Mouse (Mus musculus): ENCODE measurements at regions not wholly inside any gene's neighbourhood (a gene's known extent, or its start where the extent isn't known, plus 50 kb on each side); places are given as distances from the start of the nearest gene placed in this dataset.

DNA sequence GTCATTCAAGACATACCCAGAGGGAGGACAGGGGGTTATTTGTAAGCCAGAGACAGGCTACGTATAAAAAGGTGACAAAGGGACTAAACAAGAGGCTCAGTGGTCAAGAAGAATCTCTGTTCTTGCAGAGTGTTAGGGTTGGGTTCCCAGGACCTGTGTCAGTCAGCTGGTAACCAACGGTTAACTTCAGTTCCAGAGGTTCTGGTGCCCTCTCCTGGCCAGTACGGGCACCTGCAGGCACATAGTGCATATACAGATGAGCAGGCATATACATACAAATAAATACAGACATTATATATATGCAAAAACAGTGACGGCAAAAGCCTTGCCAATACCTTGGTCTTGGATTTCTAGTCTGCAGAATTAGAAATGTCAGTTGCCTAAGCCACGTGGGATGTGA, 170.6 kb downstream of the Gsdmc2 start:
- H3K79me2 ChIP-seq (ENCODE audit: control insufficient read depth, insufficient read depth, low read length, poor library complexity): no peaks in the 10 kb centered on the region
- no peaks in the 10 kb centered on the region for H3K4me1 ChIP-seq (ENCODE audit: control insufficient read depth in 1 of 2, insufficient read depth in 2 of 2, low read length in 2 of 2)
- peak; percentile 10 for DNase-seq (ENCODE audit: low read depth, low spot score)
- TF ChIP-seq CTCF (IDR thresholded peaks at IDR 0.05 in 2 of 3, conservative IDR thresholded peaks at IDR 0.05 in 1 of 3; ENCODE audit: control insufficient read depth in 1 of 3, insufficient read depth in 1 of 3, low read depth in 2 of 3, low read length in 3 of 3, poor library complexity in 1 of 3, severe bottlenecking in 1 of 3) (peak; percentile 36 to 52 (median 46)), RAD21 (IDR thresholded peaks at IDR 0.05; ENCODE audit: low read depth, low read length) (peak; percentile 34), EP300 (IDR thresholded peaks at IDR 0.05; ENCODE audit: low read depth in 1 of 2, low read length in 2 of 2) (no peak), ZMIZ1 (IDR thresholded peaks at IDR 0.05; ENCODE audit: low read depth, low read length) (no peak), SMC3 (IDR thresholded peaks at IDR 0.05; ENCODE audit: low read depth, low read length) (peak; percentile 27; the same call in 1 of the 2 replicates), NRF1 (IDR thresholded peaks at IDR 0.05; ENCODE audit: insufficient read depth, low read depth, low read length, poor library complexity, severe bottlenecking) (no peak), ELF1 (IDR thresholded peaks at IDR 0.05; ENCODE audit: low read depth, low read length) (no peak), MYC (IDR thresholded peaks at IDR 0.05; ENCODE audit: low read depth, low read length) (no peak)
- H3K36me3 ChIP-seq (ENCODE audit: control insufficient read depth in 1 of 2, insufficient read depth in 2 of 2, low read length in 2 of 2): no peaks in the 10 kb centered on the region
- H3K27me3 ChIP-seq (ENCODE audit: control insufficient read depth in 1 of 2, insufficient read depth in 2 of 2, low read length in 2 of 2): no peaks in the 10 kb centered on the region
- no peak overlapping the region for H3K27ac ChIP-seq (ENCODE audit: control insufficient read depth, low read depth, low read length)
- H3K4me3 ChIP-seq (ENCODE audit: control insufficient read depth in 1 of 2, insufficient read depth in 1 of 2, low read depth in 2 of 2, low read length in 2 of 2): no peak overlapping the region
- H3K9me3 ChIP-seq (replicated peaks; ENCODE audit: insufficient read depth, low read length): no peaks in the 10 kb centered on the region
- no peak overlapping the region for H3K9ac ChIP-seq (ENCODE audit: control insufficient read depth, low read depth, low read length, poor library complexity, severe bottlenecking)

- Histone ChIP-seq H3K27me3 (ENCODE audit: control insufficient read depth in 1 of 2, insufficient read depth in 2 of 2, low read length in 2 of 2) (no peaks in the 10 kb centered on the region), H3K79me2 (ENCODE audit: control insufficient read depth, insufficient read depth, low read length, poor library complexity) (no peaks in the 10 kb centered on the region), H3K36me3 (ENCODE audit: control insufficient read depth in 1 of 2, insufficient read depth in 2 of 2, low read length in 2 of 2) (no peaks in the 10 kb centered on the region), H3K4me1 (ENCODE audit: control insufficient read depth in 1 of 2, insufficient read depth in 2 of 2, low read length in 2 of 2) (no peaks in the 10 kb centered on the region), H3K9ac (ENCODE audit: control insufficient read depth, low read depth, low read length, poor library complexity, severe bottlenecking) (no peak overlapping the region), H3K9me3 (replicated peaks; ENCODE audit: insufficient read depth, low read length) (no peaks in the 10 kb centered on the region), H3K4me3 (ENCODE audit: control insufficient read depth in 1 of 2, insufficient read depth in 1 of 2, low read depth in 2 of 2, low read length in 2 of 2) (no peak overlapping the region), H3K27ac (ENCODE audit: control insufficient read depth, low read depth, low read length) (no peak overlapping the region)
- DNase-seq (ENCODE audit: low read depth, low spot score): no peak
- TF ChIP-seq POLR2AphosphoS2 (IDR thresholded peaks at IDR 0.05; ENCODE audit: low read length): no peak
- TF ChIP-seq TCF12 (IDR thresholded peaks at IDR 0.05; ENCODE audit: low read depth, low read length): no peak
- TF ChIP-seq HCFC1 (IDR thresholded peaks at IDR 0.05; ENCODE audit: low read depth, low read length): no peak
- TF ChIP-seq MEF2A (IDR thresholded peaks at IDR 0.05; ENCODE audit: extremely low read depth, insufficient replicate concordance, low read depth, low read length, poor library complexity, severe bottlenecking): no peak
- TF ChIP-seq JUND (IDR thresholded peaks at IDR 0.05; ENCODE audit: low read depth, low read length): no peak
- TF ChIP-seq MXI1 (IDR thresholded peaks at IDR 0.05; ENCODE audit: low read depth, low read length): no peak
- no peak for TF ChIP-seq MAX (IDR thresholded peaks at IDR 0.05; ENCODE audit: low read length)
- no peak for TF ChIP-seq POLR2A (IDR thresholded peaks at IDR 0.05; ENCODE audit: control insufficient read depth in 1 of 2, insufficient read depth in 1 of 2, low read depth in 1 of 2, low read length in 2 of 2, poor library complexity in 1 of 2)
- no peak for TF ChIP-seq TBP (IDR thresholded peaks at IDR 0.05; ENCODE audit: low read depth, low read length)
- no peak for TF ChIP-seq ETS1 (IDR thresholded peaks at IDR 0.05; ENCODE audit: low read depth, low read length)
- TF ChIP-seq KAT2A (conservative IDR thresholded peaks at IDR 0.05; ENCODE audit: low read depth, low read length): no peak
- TF ChIP-seq GATA1 (IDR thresholded peaks at IDR 0.05; ENCODE audit: low read depth, low read length): no peak
- TF ChIP-seq E2F4 (IDR thresholded peaks at IDR 0.05; ENCODE audit: borderline replicate concordance, low read depth, low read length): no peak
- no peak for TF ChIP-seq ELF1 (IDR thresholded peaks at IDR 0.05; ENCODE audit: low read depth, low read length)
- no peak for TF ChIP-seq MYB (IDR thresholded peaks at IDR 0.05; ENCODE audit: low read depth, low read length)
- no peak for TF ChIP-seq EP300 (IDR thresholded peaks at IDR 0.05; ENCODE audit: low read depth in 1 of 2, low read length in 2 of 2)
- TF ChIP-seq MYC (IDR thresholded peaks at IDR 0.05; ENCODE audit: low read depth, low read length): no peak
- TF ChIP-seq ZC3H11A (IDR thresholded peaks at IDR 0.05; ENCODE audit: low read depth, low read length): no peak
- TF ChIP-seq SIN3A (IDR thresholded peaks at IDR 0.05; ENCODE audit: low read length): no peak
Measured at GRCm38 (mm10) chr15:63671081-63671480, 173.9 kb downstream of the Gsdmc2 start.
